Mouse (Mus musculus): Measurements from ENCODE around the gene Zfp644.

Gene Zfp644

GRCm38 (mm10) chr5:106664910-106665309 lies 32.2 kb downstream of the Zfp644 start:
- in situ Hi-C loops (cut with MseI, MboI): no loop called here

- in situ Hi-C loops (cut with MseI, MboI): no loop called here
Observed at GRCm38 (mm10) chr5:106660867-106661266, 36.2 kb downstream of the Zfp644 start.

GRCm38 (mm10) chr5:106652790-106653328 lies 44.2 kb downstream of the Zfp644 start:
- in situ Hi-C loops (cut with MseI, MboI): no loop called here

- in situ Hi-C loops (cut with MseI, MboI): no loop called here
Observed at GRCm38 (mm10) chr5:106652220-106652753, 44.8 kb downstream of the Zfp644 start.

- in situ Hi-C loops (cut with MseI, MboI): no loop called here
Observed at GRCm38 (mm10) chr5:106649995-106650394, 47.1 kb downstream of the Zfp644 start.

- in situ Hi-C loops (cut with MseI, MboI): no loop called here
Observed at GRCm38 (mm10) chr5:106649441-106649840, 47.6 kb downstream of the Zfp644 start.

GRCm38 (mm10) chr5:106643434-106643833 lies 53.7 kb downstream of the Zfp644 start:
- in situ Hi-C loops (cut with MseI, MboI): no loop called here

GRCm38 (mm10) chr5:106641876-106642275 lies 55.2 kb downstream of the Zfp644 start:
- in situ Hi-C loops (cut with MseI, MboI): no loop called here

GRCm38 (mm10) chr5:106640235-106640809 lies 56.8 kb downstream of the Zfp644 start:
- in situ Hi-C loops (cut with MseI, MboI): no loop called here

GRCm38 (mm10) chr5:106639627-106640026 lies 57.5 kb downstream of the Zfp644 start:
- in situ Hi-C loops (cut with MseI, MboI): no loop called here

GRCm38 (mm10) chr5:106636423-106636946 lies 60.6 kb downstream of the Zfp644 start:
- in situ Hi-C loops (cut with MseI, MboI): no loop called here

- in situ Hi-C loops (cut with MseI, MboI): no loop called here
Observed at GRCm38 (mm10) chr5:106628369-106629149, 68.5 kb downstream of the Zfp644 start.

GRCm38 (mm10) chr5:106623337-106623736 lies 73.8 kb downstream of the Zfp644 start:
- in situ Hi-C loops (cut with MseI, MboI): no loop called here

GRCm38 (mm10) chr5:106622193-106622592 lies 74.9 kb downstream of the Zfp644 start:
- in situ Hi-C loops (cut with MseI, MboI): no loop called here

- in situ Hi-C loops (cut with MseI, MboI): no loop called here
Observed at GRCm38 (mm10) chr5:106620446-106620845, 76.6 kb downstream of the Zfp644 start.

GRCm38 (mm10) chr5:106615006-106615405 lies 82.1 kb downstream of the Zfp644 start:
- in situ Hi-C loops (cut with MseI, MboI): no loop called here

- in situ Hi-C loops (cut with MseI, MboI): no loop called here
Observed at GRCm38 (mm10) chr5:106614570-106614969, 82.5 kb downstream of the Zfp644 start.

GRCm38 (mm10) chr5:106612151-106612550 lies 84.9 kb downstream of the Zfp644 start:
- in situ Hi-C loops (cut with MseI, MboI): no loop called here

GRCm38 (mm10) chr5:106608798-106609197 lies 88.3 kb downstream of the Zfp644 start, which contains the start of gene Gm17304:
Gm17304 (plus strand) TSS chr5:106609098.
- in situ Hi-C loops (cut with MseI, MboI): no loop called here

- in situ Hi-C loops (cut with MseI, MboI): no loop called here
Observed at GRCm38 (mm10) chr5:106607081-106607480, 90.0 kb downstream of the Zfp644 start.

- in situ Hi-C loops (cut with MseI, MboI): no loop called here
Observed at GRCm38 (mm10) chr5:106605096-106605495, 92.0 kb downstream of the Zfp644 start.

GRCm38 (mm10) chr5:106604381-106604780 lies 92.7 kb downstream of the Zfp644 start:
- in situ Hi-C loops (cut with MseI, MboI): no loop called here

Data from mouse trophoblast stem cell (cell line).